In the genomic region with DNA sequence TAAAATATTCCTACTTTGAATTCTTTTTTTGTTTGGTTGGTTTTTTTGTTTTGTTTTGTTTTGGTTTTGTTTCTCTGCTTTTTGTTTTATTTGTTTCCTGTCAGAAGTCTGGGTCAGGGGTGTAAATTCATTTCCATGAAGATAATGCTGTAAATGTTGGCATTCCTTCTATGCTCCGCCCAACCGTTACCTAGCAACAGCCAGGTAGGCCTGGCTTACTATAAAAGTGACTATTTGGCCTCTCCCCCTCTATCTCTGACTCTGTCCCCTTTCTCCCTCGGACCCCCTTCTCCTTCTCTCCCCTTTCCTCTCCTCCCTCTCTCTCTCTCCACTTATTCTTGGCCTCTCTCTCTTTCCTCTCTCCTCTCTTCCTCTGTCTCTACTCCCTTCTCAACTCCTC, we compare ENCODE assay signal across 20 mouse cellular contexts. TPM values are rescaled to one million over a fixed set of nuclear protein-coding genes. Genes with fewer than 3 reads are reported as not detected.
"Had no signal": no experiment of that assay in that cellular context is flagged by ENCODE, and none has a peak within 500 bp of the region (broad histone marks: within the 10 kb centered on the region; RNA-seq: fewer than 3 reads in every experiment).

No protein-coding gene starts in this region.

- H3K4me3 ChIP-seq: limb, embryonic 12.5 days; limb, embryonic 15.5 days; midbrain, embryonic 12.5 days; midbrain, embryonic 15.5 days; neural tube, embryonic 12.5 days; neural tube, embryonic 15.5 days had no signal

- H3K27ac ChIP-seq: kidney, postnatal 0 days; limb, embryonic 12.5 days; limb, embryonic 15.5 days; liver, embryonic 14.5 days; macrophage; midbrain, embryonic 12.5 days; midbrain, embryonic 15.5 days; neural tube, embryonic 12.5 days; neural tube, embryonic 15.5 days; stomach, postnatal 0 days had no signal

- H3K36me3 ChIP-seq: limb, embryonic 12.5 days; limb, embryonic 15.5 days; midbrain, embryonic 12.5 days; midbrain, embryonic 15.5 days; neural tube, embryonic 12.5 days; neural tube, embryonic 15.5 days had no signal

- H3K4me1 ChIP-seq: limb, embryonic 15.5 days; neural tube, embryonic 12.5 days had no signal

- H3K27me3 ChIP-seq: limb, embryonic 12.5 days; limb, embryonic 15.5 days; midbrain, embryonic 15.5 days; neural tube, embryonic 12.5 days; neural tube, embryonic 15.5 days had no signal

- DNase-seq: left cerebral cortex, postnatal 4 days; liver, postnatal 0 days; lung, embryonic 14.5 days; right cerebral cortex, adult 18-20 months; right cerebral cortex, postnatal 14 days; right cerebral cortex, postnatal 4 days; thymus, adult 18-20 months; thymus, postnatal 14 days; thymus, postnatal 4 days had no signal

RNA-seq across cellular contexts. Expression of a gene that starts 21.4 kb away (rescaled TPM):
- total RNA-seq: megakaryocyte, adult 5-6 weeks had no signal

RNA-seq across cellular contexts. Expression of a gene that starts 56.5 kb away (rescaled TPM):
- polyA plus RNA-seq: lung, embryonic 14.5 days had no signal
